Mouse (Mus musculus) liver, embryonic 14.5 days (tissue): ENCODE measurements around the gene Agbl1.

ENCODE experiments used
- CTCF ChIP-seq: IDR thresholded peaks from 2 replicates; pipeline ENCODE4 v1.5.1; 2016; ENCODE audit warnings: antibody characterized with exemption, low read depth, control low read depth
- EP300 ChIP-seq: IDR thresholded peaks from 2 replicates; pipeline ENCODE4 v1.6.1; 2016; ENCODE audit warnings: antibody characterized with exemption, low read depth

DNA sequence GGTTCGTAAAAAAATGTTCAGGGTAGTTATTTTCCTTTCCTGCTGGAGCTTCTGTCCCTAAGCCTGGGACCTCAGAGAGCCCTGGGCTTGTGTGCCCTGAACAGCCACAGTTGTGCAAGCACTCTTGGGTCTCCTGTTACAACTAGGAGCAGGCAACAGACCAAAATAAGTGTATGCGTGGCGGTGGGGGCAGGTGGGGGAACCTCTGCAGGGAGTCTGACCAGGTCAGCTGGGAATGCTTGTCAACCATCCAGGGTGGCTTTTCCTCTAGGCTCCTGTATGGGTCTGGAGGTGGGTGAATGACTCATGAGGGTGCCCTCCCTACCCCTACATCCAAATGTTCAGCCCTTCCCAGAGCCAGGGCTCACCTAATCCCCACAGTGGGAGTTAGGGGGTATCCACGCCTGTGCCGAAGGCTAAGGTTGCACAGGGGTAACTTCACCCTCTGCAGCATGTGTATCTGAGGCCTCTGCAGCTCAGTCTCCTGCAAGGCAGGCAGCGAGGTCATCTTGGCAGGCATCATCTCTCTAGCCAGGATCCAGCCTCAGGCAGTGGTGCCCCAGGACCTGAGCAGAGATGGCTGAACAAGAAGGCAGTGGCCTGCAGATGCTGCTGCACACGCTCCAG lies at the start of gene Agbl1:
- TF ChIP-seq CTCF = no peak
- no peak for TF ChIP-seq EP300
